Mouse (Mus musculus) left cerebral cortex, postnatal 10 days (tissue): ENCODE results near the gene Fam169b. TPM values are rescaled to one million over a fixed set of nuclear protein-coding genes. Genes with fewer than 3 reads are reported as not detected.
A peak's percentile ranks its signal among the peaks of the same experiment; 100 is the strongest.
"Not testable (repeated sequence)": the region's sequence is repeated elsewhere in the genome, so short reads cannot be mapped to it uniquely, and the experiment has no call there.

ENCODE experiments used
- DNase-seq, 2 experiments: peaks; one replicate each; pipeline ENCODE4 v3.0.0; 2021 to 2022; ENCODE audit warnings: low spot score in 2 of 2, mixed read lengths in 1 of 2; ENCODE audit errors: extremely low spot score in 1 of 2
- intact Hi-C: fragments of 180-260 bp; cut with DNase I; formaldehyde crosslinking; loops from one replicate; pipeline ENCODE4 v1.15.1; 2025
- total RNA-seq, 2 experiments: library from RNA; stranded (reverse); gene quantifications; 2 replicates each; pipeline ENCODE4 v1.2.3; 2021

Fam169b gene
- total RNA-seq, 2 experiments from 2014 or later, result 0.32 to 0.47 TPM

DNA sequence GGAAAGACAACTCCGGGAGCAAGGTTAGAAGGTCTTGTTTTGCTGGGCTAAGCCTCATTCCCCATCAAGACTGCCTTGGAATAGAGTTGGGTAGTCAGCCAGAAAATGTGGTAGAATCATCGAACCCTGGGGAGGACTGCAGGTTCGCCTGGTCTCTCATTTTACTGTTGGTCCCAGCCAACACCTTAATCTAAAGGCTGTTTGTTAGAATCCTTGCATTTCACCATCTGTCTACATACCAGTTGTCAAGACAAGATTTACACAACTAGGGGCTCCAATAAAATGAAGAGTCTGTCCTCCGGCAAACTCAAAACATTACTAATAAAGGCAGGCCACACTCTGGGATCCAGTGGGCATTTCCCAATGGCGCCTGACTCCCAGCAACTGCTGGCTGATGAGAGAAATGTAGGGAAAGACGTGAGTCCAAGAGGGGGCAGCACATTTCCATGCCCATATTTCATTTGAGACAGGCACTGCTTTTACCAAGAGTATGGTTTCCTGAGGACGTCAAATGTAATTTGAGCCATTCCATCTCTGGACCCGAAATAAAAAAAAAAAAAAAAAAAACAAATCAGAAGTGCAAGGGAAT, 10.9 kb upstream of the Fam169b start:
- intact Hi-C loops, result no loop called here
- DNase-seq, result no peak

DNA sequence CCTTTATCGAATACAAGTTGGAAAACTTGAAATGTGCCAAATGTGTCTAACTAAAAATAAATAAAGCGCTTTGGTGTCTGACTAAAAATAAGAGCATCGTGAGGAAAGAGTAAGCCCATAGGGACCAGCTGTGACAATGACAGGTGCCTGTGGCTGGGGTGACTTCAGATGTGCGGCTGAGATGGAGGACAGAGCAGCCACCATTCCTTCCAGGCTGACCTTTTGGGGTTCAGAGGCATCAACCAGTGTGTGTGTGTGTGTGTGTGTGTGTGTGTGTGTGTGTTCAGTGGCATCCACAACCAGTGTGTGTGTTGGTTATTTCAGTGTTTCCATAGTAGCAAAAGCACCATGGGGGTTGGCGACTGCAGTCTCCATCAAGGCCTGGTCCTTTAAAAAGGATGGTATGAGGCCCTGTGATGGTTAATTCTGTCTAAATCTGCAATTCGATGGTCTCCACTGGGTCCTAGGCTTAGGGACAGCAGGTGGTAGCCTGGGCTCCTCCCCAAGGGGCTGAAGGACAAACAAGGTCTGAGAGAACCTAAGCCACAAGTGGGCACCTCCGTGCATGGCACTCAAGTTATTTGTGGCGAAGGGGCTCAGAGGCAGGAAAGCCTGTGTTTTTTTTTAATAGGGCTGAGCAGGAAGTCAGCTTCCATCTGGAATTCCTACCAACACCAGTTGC, 10.2 kb upstream of the Fam169b start:
- intact Hi-C loops, result no loop called here
- DNase-seq, result no peak

DNA sequence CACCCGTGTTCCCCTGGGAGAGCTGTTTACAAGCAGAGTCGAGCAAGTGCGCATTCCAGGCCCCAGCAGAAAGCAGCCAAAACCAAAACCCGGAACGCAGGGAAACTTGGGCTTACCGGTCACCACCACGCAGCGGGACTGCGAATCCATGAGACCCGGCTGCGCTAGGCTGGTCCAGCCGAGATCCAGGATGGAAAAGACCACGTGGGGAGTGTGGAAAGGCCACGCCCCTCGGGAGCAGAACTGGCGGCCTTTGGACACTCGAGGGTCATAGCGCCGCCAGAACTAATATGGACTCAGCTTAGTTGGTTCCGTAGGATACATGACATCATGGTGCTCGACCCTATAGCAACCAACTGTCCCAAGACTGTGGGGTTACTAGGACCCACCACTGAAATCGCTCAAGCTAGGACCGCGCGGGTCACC, 9.6 kb upstream of the Fam169b start, which contains the start of gene Pgpep1l:
Pgpep1l (minus strand) TSS at position 206 of the 426 bp plus-strand sequence.
- intact Hi-C loops, result no loop called here
- DNase-seq, result peak; percentile 15 to 74

- intact Hi-C loops, result no loop called here
- peak; percentile 51 to 74 for DNase-seq
Observed at GRCm38 (mm10) chr7:68264531-68264930, 9.1 kb upstream of the Fam169b start.

- peak in 1 of 2 experiments; percentile 31 for DNase-seq
- intact Hi-C loops, result no loop called here
Observed at GRCm38 (mm10) chr7:68265391-68265790, 8.2 kb upstream of the Fam169b start.

DNA sequence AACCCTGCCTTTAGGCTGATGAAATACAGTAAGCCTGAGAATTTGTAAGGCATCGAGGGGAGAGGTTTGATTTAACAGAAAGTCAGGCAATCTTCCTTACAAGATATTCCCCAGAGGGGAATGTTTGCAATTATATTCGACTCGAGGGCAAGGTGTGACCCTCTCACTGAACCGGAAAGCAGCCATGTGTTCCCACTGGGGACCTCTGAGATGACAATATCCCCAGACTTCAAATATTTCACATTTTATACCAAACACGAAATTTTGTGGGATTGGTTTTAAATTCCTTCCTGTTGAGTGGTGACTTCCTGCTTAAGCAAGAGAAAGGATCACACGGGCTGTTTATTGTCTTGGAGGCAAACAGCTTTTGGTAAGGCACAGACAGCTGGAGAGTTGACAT, 6.9 kb upstream of the Fam169b start:
- intact Hi-C loops, result no loop called here
- DNase-seq, result no peak

- intact Hi-C loops, result no loop called here
- no peak for DNase-seq
Observed at GRCm38 (mm10) chr7:68270551-68270950, 3.1 kb upstream of the Fam169b start.

DNA sequence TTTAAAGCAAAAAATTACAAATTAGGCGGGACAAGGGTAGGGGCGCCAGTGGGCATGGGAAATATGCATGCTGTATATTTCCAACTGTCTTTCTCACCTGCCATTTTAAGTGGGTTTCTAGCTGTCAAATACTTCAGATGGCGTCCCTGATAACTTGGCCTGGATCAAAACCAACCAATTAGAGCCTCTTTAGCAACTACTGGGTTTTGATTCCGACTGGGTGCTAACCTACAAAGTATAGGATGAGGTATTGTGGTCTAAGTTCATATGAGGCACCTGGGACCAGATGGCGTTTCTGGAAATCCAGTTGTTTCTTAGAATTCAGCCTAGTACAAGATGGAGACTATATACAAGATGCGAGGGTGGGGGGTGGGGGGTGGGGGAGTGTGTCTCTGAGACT, 1.8 kb upstream of the Fam169b start:
- no peak for DNase-seq
- intact Hi-C loops, result no loop called here

DNA sequence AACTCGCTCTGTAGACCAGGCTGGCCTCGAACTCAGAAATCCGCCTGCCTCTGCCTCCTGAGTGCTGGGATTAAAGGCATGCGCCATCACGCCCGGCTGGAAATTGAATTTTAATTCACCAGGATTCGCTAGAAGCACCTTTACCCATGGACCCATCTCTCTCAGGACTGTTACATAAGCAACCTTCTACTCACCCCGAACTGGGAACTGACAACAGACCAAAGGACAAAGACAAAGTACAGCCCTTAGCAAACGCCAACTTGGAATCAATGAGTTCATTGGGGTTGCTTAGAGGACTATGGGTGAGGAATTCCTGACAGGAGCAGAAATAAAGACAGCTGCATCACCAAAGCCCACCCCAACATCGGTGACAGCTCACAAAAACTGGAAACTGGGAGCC, 1.0 kb upstream of the Fam169b start:
- no peak for DNase-seq
- intact Hi-C loops, result no loop called here

DNA sequence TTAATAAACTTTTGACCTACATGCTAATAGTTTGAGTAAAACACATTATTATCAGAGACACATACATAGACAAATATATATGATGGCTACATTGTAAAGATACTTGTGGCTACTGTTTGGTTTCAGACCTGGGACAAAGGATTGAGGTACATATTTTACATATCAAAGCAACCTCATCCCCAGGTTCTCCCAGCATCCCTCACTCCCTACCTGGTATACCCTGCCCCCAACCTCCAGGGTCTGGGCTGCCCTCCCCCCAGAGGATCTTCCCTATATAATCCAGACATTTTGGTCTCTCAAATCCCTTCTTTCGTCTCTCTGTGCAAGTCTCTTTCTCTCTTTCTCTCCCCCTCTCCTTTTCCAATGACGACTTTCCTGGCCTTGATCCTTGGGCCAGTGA, 579 bp downstream of the Fam169b start:
- DNase-seq, result no peak

DNA sequence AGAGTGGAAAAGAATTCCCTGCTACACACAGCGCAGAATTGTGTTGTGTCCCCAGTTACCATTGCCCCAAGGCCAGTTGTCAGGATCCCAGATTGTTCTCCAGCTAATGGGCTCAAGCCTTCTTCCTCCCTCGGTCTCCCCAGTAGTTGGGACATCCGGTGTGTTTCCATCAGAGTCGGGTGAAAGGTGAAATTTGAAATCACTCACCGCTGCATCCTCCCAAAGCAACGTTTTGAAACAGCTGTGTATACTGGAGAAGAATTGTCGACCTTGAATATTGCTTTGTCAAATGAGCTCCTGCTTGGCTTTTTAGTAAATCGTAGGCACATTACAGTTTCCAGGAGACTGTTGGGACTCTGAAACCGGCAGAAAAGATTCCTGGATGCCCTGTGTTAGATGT, 1.3 kb downstream of the Fam169b start:
- DNase-seq, result no peak
- intact Hi-C loops, result no loop called here

More for the DNA sequence above, 579 bp downstream of the Fam169b start:
- intact Hi-C loops, result no loop called here

DNA sequence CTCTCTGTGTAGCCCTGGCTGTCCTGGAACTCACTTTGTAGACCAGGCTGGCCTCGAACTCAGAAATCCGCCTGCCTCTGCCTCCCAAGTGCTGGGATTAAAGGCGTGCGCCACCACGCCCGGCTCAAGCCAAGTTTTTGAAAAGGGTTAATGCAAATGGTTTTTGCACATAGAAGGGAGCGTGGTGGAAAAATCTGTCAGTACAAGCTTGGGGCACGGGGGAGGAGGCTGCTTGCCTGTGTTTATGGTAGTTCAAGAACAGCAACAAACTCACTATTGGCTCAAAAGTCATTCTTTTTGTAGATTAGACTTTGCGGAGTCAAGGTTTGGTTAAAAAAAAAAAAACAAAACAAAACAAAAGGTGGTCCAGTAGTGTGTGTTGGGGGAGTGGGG, 1.8 kb downstream of the Fam169b start:
- intact Hi-C loops, DNase-seq: not testable (repeated sequence)

GRCm38 (mm10) chr7:68275838-68276731, 2.4 kb downstream of the Fam169b start:
- no peak for DNase-seq
- intact Hi-C loops, result no loop called here

- intact Hi-C loops, result no loop called here
- DNase-seq, result no peak
Observed at GRCm38 (mm10) chr7:68277054-68277896, 3.6 kb downstream of the Fam169b start.

DNA sequence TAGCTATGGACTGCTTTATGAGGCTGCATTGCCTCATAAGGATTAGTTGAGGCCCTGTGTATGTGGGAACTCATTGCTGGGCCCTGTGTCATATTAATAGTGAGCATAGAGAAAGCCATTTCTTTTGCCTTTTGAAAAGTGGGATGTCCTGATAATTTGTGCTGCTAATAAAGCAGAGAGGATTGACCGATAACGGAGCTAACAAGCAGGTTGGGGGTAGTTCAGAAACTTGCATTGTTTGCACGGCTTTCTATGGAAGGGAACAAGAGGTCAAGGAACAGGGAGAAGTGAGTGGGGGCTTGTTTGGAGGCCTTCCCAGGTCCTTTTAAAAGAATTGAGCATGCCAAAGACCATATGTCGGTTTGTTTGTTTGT, 4.2 kb downstream of the Fam169b start:
- no peak for DNase-seq

DNA sequence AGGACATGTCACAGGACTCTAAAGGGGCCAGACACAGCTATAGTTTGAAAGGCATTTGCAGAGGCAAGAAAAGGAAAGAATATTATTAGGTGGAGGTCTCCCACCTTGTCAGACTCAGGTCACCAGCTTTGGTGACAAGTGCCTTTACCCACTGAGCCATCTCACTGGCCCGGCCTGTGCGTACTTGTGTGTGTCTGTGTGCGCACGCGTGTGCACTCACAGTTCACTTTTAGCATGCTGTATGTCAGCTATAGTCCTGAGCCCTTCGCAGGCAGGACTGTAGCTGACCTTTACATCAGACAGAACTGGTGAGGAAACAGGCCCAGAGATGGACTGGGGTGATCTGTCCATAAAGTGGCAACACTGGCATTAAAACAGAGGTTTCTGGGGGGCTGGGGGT, 4.7 kb downstream of the Fam169b start:
- intact Hi-C loops, result no loop called here
- no peak for DNase-seq

More for the DNA sequence above, 4.2 kb downstream of the Fam169b start:
- intact Hi-C loops, result no loop called here

DNA sequence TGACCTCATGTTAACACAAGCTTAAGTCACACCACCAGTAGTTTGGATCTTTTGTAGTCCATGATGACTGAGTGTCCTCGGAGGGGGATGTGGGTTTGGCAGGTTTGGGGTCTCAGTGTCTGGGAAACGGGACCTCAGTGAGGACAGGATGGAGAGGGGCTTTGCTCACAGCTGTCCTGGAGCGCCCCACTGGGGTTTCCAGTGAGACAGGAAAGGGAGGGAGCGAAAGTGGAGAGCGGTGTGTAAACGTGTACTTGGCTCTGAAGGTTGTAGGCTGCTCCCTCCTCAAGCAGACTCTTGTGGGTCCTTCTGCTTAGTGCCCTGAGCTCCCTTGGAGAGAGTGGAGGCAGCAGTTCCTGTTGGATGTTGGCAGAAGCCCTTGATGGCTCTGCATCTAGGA, 5.3 kb downstream of the Fam169b start:
- no peak for DNase-seq
- intact Hi-C loops, result no loop called here

- intact Hi-C loops, result no loop called here
- DNase-seq, result no peak
Observed at GRCm38 (mm10) chr7:68279481-68279880, 5.8 kb downstream of the Fam169b start.

- intact Hi-C loops, result no loop called here
Observed at GRCm38 (mm10) chr7:68280352-68280869, 6.8 kb downstream of the Fam169b start.

More at GRCm38 (mm10) chr7:68280352-68280869, 6.8 kb downstream of the Fam169b start:
- DNase-seq, result no peak
